ENCODE assay signal across 14 mouse cellular contexts in the genomic region with DNA sequence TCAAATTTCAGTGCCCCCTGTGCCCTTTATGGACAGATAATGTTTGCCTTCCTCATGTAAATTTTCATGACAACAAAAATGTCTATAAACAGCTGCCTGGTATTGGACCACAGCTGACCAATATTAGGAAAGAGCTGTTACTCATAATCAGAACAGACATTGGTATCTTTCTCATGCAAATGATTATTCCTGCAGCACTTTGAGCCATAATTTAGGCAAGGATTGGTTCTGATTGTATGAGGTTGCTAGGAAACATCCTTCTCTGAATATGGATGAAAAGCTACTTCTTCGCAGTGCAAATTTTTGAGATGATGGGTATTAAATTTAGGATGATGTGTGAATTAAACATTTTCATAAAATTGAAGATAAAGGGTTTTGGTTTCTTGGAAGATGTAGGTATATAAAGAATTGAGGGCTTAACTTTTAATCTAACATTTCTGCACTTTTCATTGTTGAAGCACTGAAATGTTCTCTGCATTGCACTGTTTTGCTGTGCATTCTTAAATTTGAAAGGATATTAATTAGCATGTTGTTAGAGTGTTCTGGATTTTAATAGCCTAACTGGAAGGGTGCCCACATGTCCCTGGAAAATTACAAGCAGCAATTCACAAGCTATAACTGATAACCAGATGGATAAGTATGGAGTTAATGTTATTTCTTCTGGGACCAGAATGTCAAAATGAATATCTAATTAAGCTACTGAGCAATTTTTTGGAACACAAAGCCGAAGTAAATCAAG.
A peak's percentile ranks its signal among the peaks of the same experiment; 100 is the strongest.
DNase-seq lines count a peak whose midpoint lies in the region; ATAC-seq lines count a peak whose summit lies in the region.
"Had no signal": no experiment of that assay in that cellular context is flagged by ENCODE, and none has a peak within 500 bp of the region (broad histone marks: within the 10 kb centered on the region; RNA-seq: fewer than 3 reads in every experiment).

No protein-coding gene starts in this region.

- no peak overlapping the region for H3K4me2 ChIP-seq in forebrain, embryonic 11.5 days (ENCODE audit: low read depth, low read length, severe bottlenecking)
- H3K4me2 ChIP-seq in hindbrain, embryonic 14.5 days (replicated peaks) = no peak overlapping the region
- 0 out of 2 replicates have a peak overlapping the region, but pooled peaks have one; percentile 13 for H3K4me2 ChIP-seq in midbrain, embryonic 14.5 days (ENCODE audit: low read length)
- no peak overlapping the region for H3K4me2 ChIP-seq in heart, embryonic 12.5 days
- H3K4me2 ChIP-seq: liver, embryonic 15.5 days had no signal

- H3K27me3 ChIP-seq in forebrain, embryonic 11.5 days (ENCODE audit: control insufficient read depth, insufficient read depth, low read length) = no peaks in the 10 kb centered on the region
- no peaks in the 10 kb centered on the region for H3K27me3 ChIP-seq in forebrain, embryonic 10.5 days (ENCODE audit: poor library complexity, severe bottlenecking)
- H3K27me3 ChIP-seq in hindbrain, embryonic 14.5 days (ENCODE audit: control insufficient read depth, insufficient read depth, low read length) = no peaks in the 10 kb centered on the region
- H3K27me3 ChIP-seq in midbrain, embryonic 14.5 days (ENCODE audit: control insufficient read depth, insufficient read depth, low read length) = no peaks in the 10 kb centered on the region
- H3K27me3 ChIP-seq in heart, embryonic 12.5 days (replicated peaks) = no peaks in the 10 kb centered on the region
- H3K27me3 ChIP-seq: liver, embryonic 15.5 days had no signal

- no peak overlapping the region for H3K9ac ChIP-seq in forebrain, embryonic 11.5 days (ENCODE audit: low read length)
- no peak overlapping the region for H3K9ac ChIP-seq in hindbrain, embryonic 14.5 days
- H3K9ac ChIP-seq in midbrain, embryonic 14.5 days (replicated peaks; ENCODE audit: low read length) = no peak overlapping the region
- no peak overlapping the region for H3K9ac ChIP-seq in heart, embryonic 12.5 days
- H3K9ac ChIP-seq: liver, embryonic 15.5 days had no signal

- no peak overlapping the region for H3K27ac ChIP-seq in forebrain, embryonic 11.5 days (ENCODE audit: low read depth, low read length)
- H3K27ac ChIP-seq in forebrain, embryonic 10.5 days = no peak overlapping the region
- H3K27ac ChIP-seq in hindbrain, embryonic 14.5 days = peak overlapping the region; percentile 73; the same call in 1 of the 2 replicates
- H3K27ac ChIP-seq in midbrain, embryonic 14.5 days (replicated peaks; ENCODE audit: low read depth, low read length) = peak overlapping the region; percentile 71
- no peak overlapping the region for H3K27ac ChIP-seq in heart, embryonic 12.5 days (ENCODE audit: poor library complexity, severe bottlenecking)
- H3K27ac ChIP-seq: heart, adult 2 months; liver, embryonic 15.5 days had no signal

- no peak overlapping the region for H3K4me3 ChIP-seq in forebrain, embryonic 11.5 days (ENCODE audit: low read depth, low read length)
- H3K4me3 ChIP-seq in forebrain, embryonic 10.5 days = no peak overlapping the region
- H3K4me3 ChIP-seq in hindbrain, embryonic 14.5 days (replicated peaks; ENCODE audit: low read length) = no peak overlapping the region
- H3K4me3 ChIP-seq in midbrain, embryonic 14.5 days (replicated peaks; ENCODE audit: low read depth, low read length) = no peak overlapping the region
- no peak overlapping the region for H3K4me3 ChIP-seq in heart, embryonic 12.5 days
- H3K4me3 ChIP-seq: heart, adult 2 months; liver, embryonic 15.5 days had no signal

- WGBS in forebrain, embryonic 11.5 days = 74% methylated on average over 2 of the region's 2 CpGs
- WGBS in forebrain, embryonic 10.5 days = 85% methylated on average over 2 of the region's 2 CpGs
- 30% methylated on average over 2 of the region's 2 CpGs for WGBS in hindbrain, embryonic 14.5 days
- 20% methylated on average over 2 of the region's 2 CpGs for WGBS in midbrain, embryonic 14.5 days
- 74% methylated on average over 2 of the region's 2 CpGs for whole genome bisulfite sequencing in heart, embryonic 12.5 days

- H3K4me1 ChIP-seq in forebrain, embryonic 11.5 days (replicated peaks; ENCODE audit: control insufficient read depth, insufficient read depth, low read length) = no peaks in the 10 kb centered on the region
- H3K4me1 ChIP-seq in forebrain, embryonic 10.5 days = no peaks in the 10 kb centered on the region
- 0 out of 2 replicates have a peak, but pooled peaks cover 7% of the 10 kb centered on the region for H3K4me1 ChIP-seq in hindbrain, embryonic 14.5 days (replicated peaks; ENCODE audit: control insufficient read depth, insufficient read depth, low read length)
- 0 out of 2 replicates have a peak, but pooled peaks cover 6% of the 10 kb centered on the region for H3K4me1 ChIP-seq in midbrain, embryonic 14.5 days (ENCODE audit: control insufficient read depth, insufficient read depth, low read length)
- no peaks in the 10 kb centered on the region for H3K4me1 ChIP-seq in heart, embryonic 12.5 days (replicated peaks)
- H3K4me1 ChIP-seq: liver, embryonic 15.5 days had no signal

- no peak for DNase-seq in forebrain, embryonic 11.5 days (ENCODE audit: low spot score)
- DNase-seq in forebrain, embryonic 10.5 days (ENCODE audit: extremely low spot score, low spot score) = no peak
- peak; percentile 71 for DNase-seq in MN1 (ENCODE audit: low spot score)
- peak; percentile 36 for DNase-seq in hindbrain, embryonic 14.5 days (ENCODE audit: low spot score)
- DNase-seq in midbrain, embryonic 14.5 days = peak; percentile 70
- DNase-seq: cerebellum, adult 8-10 months; heart, adult 2 months; kidney, postnatal 10 days; left cerebral cortex, postnatal 4 days; lung, postnatal 4 days had no signal

- no peaks in the 10 kb centered on the region for H3K36me3 ChIP-seq in forebrain, embryonic 11.5 days (ENCODE audit: control insufficient read depth, insufficient read depth, low read length)
- no peaks in the 10 kb centered on the region for H3K36me3 ChIP-seq in forebrain, embryonic 10.5 days (replicated peaks)
- H3K36me3 ChIP-seq in hindbrain, embryonic 14.5 days (replicated peaks; ENCODE audit: control insufficient read depth, insufficient read depth) = no peaks in the 10 kb centered on the region
- no peaks in the 10 kb centered on the region for H3K36me3 ChIP-seq in midbrain, embryonic 14.5 days (ENCODE audit: control insufficient read depth, insufficient read depth, low read length)
- no peaks in the 10 kb centered on the region for H3K36me3 ChIP-seq in heart, embryonic 12.5 days
- H3K36me3 ChIP-seq: liver, embryonic 15.5 days had no signal

- H3K9me3 ChIP-seq in forebrain, embryonic 11.5 days (ENCODE audit: control insufficient read depth, low read length) = no peaks in the 10 kb centered on the region
- no peaks in the 10 kb centered on the region for H3K9me3 ChIP-seq in forebrain, embryonic 10.5 days
- no peaks in the 10 kb centered on the region for H3K9me3 ChIP-seq in hindbrain, embryonic 14.5 days (ENCODE audit: control insufficient read depth, low read length)
- no peaks in the 10 kb centered on the region for H3K9me3 ChIP-seq in midbrain, embryonic 14.5 days (ENCODE audit: control insufficient read depth, low read length)
- H3K9me3 ChIP-seq in heart, embryonic 12.5 days (replicated peaks) = no peaks in the 10 kb centered on the region
- H3K9me3 ChIP-seq: liver, embryonic 15.5 days had no signal

- peak; percentile 59; the same call in 1 of the 2 replicates for ATAC-seq in forebrain, embryonic 11.5 days (replicated peaks; ENCODE audit: low FRiP score)
- ATAC-seq in hindbrain, embryonic 14.5 days (ENCODE audit: low FRiP score) = peak; percentile 85
- peak; percentile 80 for ATAC-seq in midbrain, embryonic 14.5 days (ENCODE audit: low FRiP score, low TSS enrichment)
- ATAC-seq in granulocyte monocyte progenitor cell, adult 5-6 weeks (replicated peaks; ENCODE audit: poor library complexity, severe bottlenecking) = no peak
- ATAC-seq in megakaryocyte, adult 5-6 weeks (ENCODE audit: poor library complexity, severe bottlenecking) = no peak
- no peak for ATAC-seq in heart, embryonic 12.5 days (ENCODE audit: insufficient number of reproducible peaks, low FRiP score)

Comparison
In these comparisons a context has a peak if more than half of its experiments do, and no peak if none do; other contexts are left out.
1. ATAC-seq: peak in forebrain, embryonic 11.5 days (single experiment), hindbrain, embryonic 14.5 days (single experiment) and midbrain, embryonic 14.5 days (single experiment); none in granulocyte monocyte progenitor cell, adult 5-6 weeks (single experiment), megakaryocyte, adult 5-6 weeks (single experiment) and heart, embryonic 12.5 days (single experiment).
2. DNase-seq: peak in MN1 (single experiment), hindbrain, embryonic 14.5 days (single experiment) and midbrain, embryonic 14.5 days (single experiment); none in forebrain, embryonic 11.5 days (single experiment) and forebrain, embryonic 10.5 days (single experiment).
3. H3K27ac ChIP-seq: peak in hindbrain, embryonic 14.5 days (single experiment) and midbrain, embryonic 14.5 days (single experiment); none in forebrain, embryonic 11.5 days (single experiment), forebrain, embryonic 10.5 days (single experiment) and heart, embryonic 12.5 days (single experiment).